Mouse (Mus musculus) kidney, embryonic 15.5 days (tissue): ENCODE results near the gene Midn. TPM values are rescaled to one million over a fixed set of nuclear protein-coding genes. Genes with fewer than 3 reads are reported as not detected.
A peak's percentile ranks its signal among the peaks of the same experiment; 100 is the strongest.

Experiments used
- ATAC-seq: fragments of 200-750 bp; cut with Nextera tagmentation; replicated peaks from 2 replicates; pipeline ENCODE4 v1.8.0; 2017; ENCODE audit warnings: moderate TSS enrichment; ENCODE audit not compliant: low FRiP score
- H3K27ac ChIP-seq: fragments of 300-500 bp; sonication (generic); 2 replicates; pipeline ENCODE4 v1.5.1; 2015; ENCODE audit warnings: mild to moderate bottlenecking, inconsistent platforms
- H3K27me3 ChIP-seq: fragments of 300-500 bp; sonication (generic); 2 replicates; pipeline ENCODE4 v1.6.1; 2015; ENCODE audit warnings: inconsistent platforms
- H3K36me3 ChIP-seq: fragments of 300-500 bp; sonication (generic); 2 replicates; pipeline ENCODE4 v1.6.1; 2015; ENCODE audit warnings: inconsistent platforms
- H3K4me1 ChIP-seq: fragments of 300-500 bp; sonication (generic); 2 replicates; pipeline ENCODE4 v1.6.1; 2015; ENCODE audit warnings: inconsistent platforms
- H3K4me2 ChIP-seq: fragments of 300-500 bp; sonication (generic); 2 replicates; pipeline ENCODE4 v1.6.1; 2015; ENCODE audit warnings: moderate library complexity, mild to moderate bottlenecking, inconsistent platforms
- H3K4me3 ChIP-seq: fragments of 300-500 bp; sonication (generic); replicated peaks from 2 replicates; pipeline ENCODE4 v1.5.1; 2015; ENCODE audit warnings: mild to moderate bottlenecking, inconsistent platforms
- H3K9ac ChIP-seq: fragments of 300-500 bp; sonication (generic); 2 replicates; pipeline ENCODE4 v1.6.1; 2015; ENCODE audit warnings: mild to moderate bottlenecking, inconsistent platforms
- H3K9me3 ChIP-seq: fragments of 300-500 bp; sonication (generic); replicated peaks from 2 replicates; pipeline ENCODE4 v1.6.1; 2016; ENCODE audit warnings: inconsistent platforms
- WGBS: fragments of 180-500 bp; shearing (Covaris S2); methylation state at CpG from one replicate; pipeline ENCODE4 v1.1.7; 2015; ENCODE audit warnings: mixed read lengths; 5-methylcytosine and 5-hydroxymethylcytosine counted together
- polyA plus RNA-seq: library from polyadenylated mRNA; unstranded; fragments of >200 nt; fragmentation: Nextera tagmentation; extraction: Ambion mirVana; gene quantifications from 2 replicates; pipeline ENCODE4 v1.2.1, GENCODE M21; 2015

The Midn gene
- polyA plus RNA-seq, 1 experiment from 2014 or later, result 18.8 TPM

DNA sequence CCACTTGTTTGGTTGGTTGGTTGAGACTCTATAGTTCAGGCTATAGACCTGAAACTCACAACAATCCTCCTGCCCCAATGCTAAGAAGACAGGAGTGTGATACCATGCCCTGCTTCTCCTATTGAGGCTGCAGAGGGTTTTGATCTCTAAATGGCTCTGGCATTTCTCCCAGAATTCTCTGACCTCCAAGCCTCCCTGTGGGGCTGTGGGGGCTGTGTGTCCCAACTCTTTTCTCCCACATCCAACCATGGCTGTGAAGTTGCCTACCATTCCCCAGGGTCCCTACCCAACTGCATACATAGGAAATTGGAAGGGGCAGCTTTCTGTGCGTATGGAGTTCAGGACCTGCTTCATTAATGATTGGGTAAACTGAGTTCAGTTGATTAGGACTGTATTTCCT, 48.1 kb downstream of the Midn start:
- peaks cover 33% of the 10 kb centered on the region for H3K27me3 ChIP-seq
- H3K27ac ChIP-seq, result no peak overlapping the region
- H3K4me2 ChIP-seq, result no peak overlapping the region
- no peaks in the 10 kb centered on the region for H3K36me3 ChIP-seq
- H3K9me3 ChIP-seq, result no peaks in the 10 kb centered on the region
- H3K4me1 ChIP-seq, result peaks cover 22% of the 10 kb centered on the region
- no peak overlapping the region for H3K9ac ChIP-seq
- no peak overlapping the region for H3K4me3 ChIP-seq
- WGBS, result 93% methylated on average over 1 of the region's 1 CpGs
- ATAC-seq, result no peak

DNA sequence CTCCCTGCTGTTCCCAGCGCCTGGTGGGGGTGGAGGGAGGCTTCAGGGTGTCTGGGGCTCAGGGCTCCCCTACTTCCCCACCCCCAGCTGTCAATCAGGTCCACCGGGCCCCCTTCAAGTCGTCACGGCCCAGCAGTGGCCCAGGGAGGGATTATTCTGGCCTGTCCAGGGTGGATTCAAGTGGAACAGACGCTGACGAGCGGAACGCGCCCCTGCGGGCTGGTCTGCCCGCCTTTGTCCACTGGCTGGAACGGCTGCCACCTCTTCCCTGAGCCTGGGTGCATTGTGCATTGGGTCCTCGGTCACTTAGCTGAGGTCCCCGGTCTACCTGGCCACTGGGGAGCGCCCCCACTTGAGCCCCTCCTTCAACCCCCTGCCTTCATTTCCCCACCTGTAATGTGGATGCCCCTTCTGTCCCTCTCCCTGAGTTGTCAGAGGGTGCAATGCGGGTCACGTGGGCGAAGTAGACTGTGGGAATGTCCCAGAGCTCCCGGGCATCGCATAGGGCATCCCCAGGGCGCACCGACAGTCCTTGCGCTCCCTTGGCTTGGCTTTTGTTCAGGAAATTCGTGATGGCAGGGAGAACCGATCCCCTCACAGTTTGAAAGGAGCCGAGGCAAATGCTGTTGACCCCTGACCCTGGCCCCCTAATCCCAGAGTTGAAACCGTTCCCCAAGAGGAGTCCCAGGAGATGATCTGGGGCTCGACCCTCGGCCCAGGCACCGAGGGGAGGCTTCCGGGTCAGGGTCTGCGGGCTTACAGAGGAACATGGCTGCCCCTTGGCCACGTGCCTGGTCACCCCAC, 48.9 kb downstream of the Midn start:
- peak; percentile 20; the same call in 1 of the 2 replicates for ATAC-seq
- peaks cover 22% of the 10 kb centered on the region for H3K4me1 ChIP-seq

DNA sequence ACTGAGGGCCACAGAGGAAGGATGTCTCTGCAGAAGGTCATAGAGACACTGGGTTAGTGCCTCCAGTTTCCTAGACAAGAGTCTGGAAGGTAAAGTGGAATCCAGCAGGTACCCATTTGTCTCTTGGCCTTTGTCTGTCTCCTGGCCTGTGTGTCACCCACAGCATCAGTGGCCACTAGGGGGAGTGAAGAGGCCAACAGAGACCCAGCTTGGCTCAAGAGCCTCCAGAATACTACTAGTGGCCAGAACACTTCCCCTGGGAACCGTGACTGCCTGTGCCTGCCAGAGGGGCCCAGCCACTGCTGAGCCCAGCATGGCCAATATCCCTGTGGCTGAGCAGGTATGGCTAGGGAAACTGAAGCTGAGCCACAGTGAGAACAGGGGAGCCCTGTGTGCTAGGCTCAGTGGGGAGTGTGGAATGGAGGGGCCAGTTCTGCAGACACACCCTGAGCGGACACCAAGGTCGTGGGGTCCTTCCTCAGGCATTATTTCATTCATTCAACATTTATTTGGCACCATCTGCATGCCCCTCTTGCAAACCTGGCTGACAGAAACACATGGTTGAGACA, 51.5 kb downstream of the Midn start:
- Histone ChIP-seq H3K27me3 (0 out of 2 replicates have a peak, but pooled peaks cover 5% of the 10 kb centered on the region), H3K27ac (no peak overlapping the region), H3K9me3 (no peaks in the 10 kb centered on the region), H3K4me2 (no peak overlapping the region), H3K4me3 (no peak overlapping the region), H3K36me3 (no peaks in the 10 kb centered on the region), H3K4me1 (peaks cover 24% of the 10 kb centered on the region), H3K9ac (no peak overlapping the region)
- peak; percentile 72 for ATAC-seq
- WGBS, result 49% methylated on average over 3 of the region's 3 CpGs

More for the DNA sequence above, 48.9 kb downstream of the Midn start:
- Histone ChIP-seq H3K4me2 (no peak overlapping the region), H3K9me3 (no peaks in the 10 kb centered on the region), H3K4me3 (no peak overlapping the region), H3K27ac (no peak overlapping the region), H3K9ac (no peak overlapping the region), H3K27me3 (peaks cover 26% of the 10 kb centered on the region), H3K36me3 (no peaks in the 10 kb centered on the region)
- WGBS, result 61% methylated on average over 33 of the region's 33 CpGs

DNA sequence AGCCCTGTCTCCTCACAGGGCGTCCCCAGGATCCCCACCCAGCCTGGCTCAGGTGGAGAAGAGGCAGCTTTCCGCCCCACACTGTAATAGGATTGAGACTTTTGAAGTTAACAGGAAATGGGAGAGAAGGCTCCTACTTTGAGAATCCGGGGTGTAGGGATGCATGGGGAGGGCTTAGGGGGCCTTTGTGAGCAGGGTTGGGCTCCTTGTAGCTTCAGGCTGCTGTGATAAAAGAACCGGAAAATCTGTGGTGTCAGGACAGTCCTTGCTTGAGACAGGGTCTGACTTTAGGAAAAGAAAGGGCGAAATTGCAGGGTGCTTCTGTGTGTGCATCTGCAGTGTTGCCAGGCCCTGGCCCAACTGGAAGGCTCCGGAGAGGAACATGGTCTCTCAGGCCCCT, 52.4 kb downstream of the Midn start:
- Histone ChIP-seq H3K4me3 (no peak overlapping the region), H3K9ac (no peak overlapping the region), H3K4me1 (peaks cover 24% of the 10 kb centered on the region), H3K27me3 (no peaks in the 10 kb centered on the region), H3K36me3 (no peaks in the 10 kb centered on the region), H3K4me2 (no peak overlapping the region), H3K27ac (no peak overlapping the region), H3K9me3 (no peaks in the 10 kb centered on the region)
- ATAC-seq, result no peak
- 83% methylated on average over 6 of the region's 6 CpGs for WGBS

GRCm38 (mm10) chr10:80204055-80204454, 56.0 kb downstream of the Midn start:
- Histone ChIP-seq H3K27me3 (peaks cover 17% of the 10 kb centered on the region), H3K4me3 (no peak overlapping the region), H3K4me1 (peaks cover 13% of the 10 kb centered on the region), H3K4me2 (no peak overlapping the region), H3K27ac (no peak overlapping the region), H3K36me3 (no peaks in the 10 kb centered on the region), H3K9ac (no peak overlapping the region), H3K9me3 (no peaks in the 10 kb centered on the region)
- 27% methylated on average over 7 of the region's 7 CpGs for WGBS
- ATAC-seq, result no peak

DNA sequence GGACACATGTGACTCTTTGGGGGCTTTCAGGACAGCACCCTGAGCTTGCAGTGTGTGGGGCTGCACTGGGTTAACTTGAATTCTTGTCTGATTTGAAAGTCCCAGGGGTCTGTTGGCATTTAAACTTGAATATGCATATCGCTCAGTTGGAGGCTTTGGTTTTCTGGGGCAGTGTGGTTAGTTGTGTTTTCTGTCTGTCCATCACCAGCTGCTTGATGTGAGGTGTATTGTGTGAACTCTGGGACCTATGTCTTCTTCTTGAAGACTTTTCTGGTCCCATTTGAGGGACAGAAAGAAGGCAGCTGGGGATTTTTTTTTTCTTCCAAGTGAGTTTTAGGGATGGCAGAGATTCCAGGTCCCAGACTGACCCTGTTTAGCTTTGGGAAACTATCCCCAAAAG, 59.1 kb downstream of the Midn start:
- Histone ChIP-seq H3K9me3 (no peaks in the 10 kb centered on the region), H3K27ac (no peak overlapping the region)

GRCm38 (mm10) chr10:80207676-80208075, 59.6 kb downstream of the Midn start:
- peaks cover 22% of the 10 kb centered on the region for H3K27me3 ChIP-seq
- H3K9me3 ChIP-seq, result no peaks in the 10 kb centered on the region
- no peak overlapping the region for H3K9ac ChIP-seq
- no peak for ATAC-seq
- peaks cover 13% of the 10 kb centered on the region for H3K4me1 ChIP-seq
- H3K27ac ChIP-seq, result no peak overlapping the region
- H3K36me3 ChIP-seq, result no peaks in the 10 kb centered on the region
- H3K4me2 ChIP-seq, result no peak overlapping the region
- no peak overlapping the region for H3K4me3 ChIP-seq
- 71% methylated on average over 10 of the region's 10 CpGs for WGBS

More for the DNA sequence above, 59.1 kb downstream of the Midn start:
- no peak for ATAC-seq
- WGBS, result 89% methylated on average over 1 of the region's 1 CpGs
- H3K4me2 ChIP-seq, result no peak overlapping the region
- no peak overlapping the region for H3K4me3 ChIP-seq
- no peak overlapping the region for H3K9ac ChIP-seq
- peaks cover 22% of the 10 kb centered on the region for H3K27me3 ChIP-seq
- H3K4me1 ChIP-seq, result peaks cover 13% of the 10 kb centered on the region
- H3K36me3 ChIP-seq, result no peaks in the 10 kb centered on the region

Other genes with a start within 250 kb of the Midn start
- gene Med16, start 239.3 kb upstream of the Midn start, polyA plus RNA-seq, result 59.6 and 70.7 TPM in 2 replicates
- 0.96 and 14.1 TPM in 2 replicates for gene Gm26602, start 237.4 kb upstream of the Midn start, polyA plus RNA-seq
- gene Kiss1r, start 231.3 kb upstream of the Midn start, polyA plus RNA-seq, result 0.71 and 1.2 TPM in 2 replicates
- 142 and 155 TPM in 2 replicates for gene R3hdm4, start 227.1 kb upstream of the Midn start, polyA plus RNA-seq
- 7.3 and 7.4 TPM in 2 replicates for gene Arid3a, start 221.2 kb upstream of the Midn start, polyA plus RNA-seq
- 115 TPM in 2 replicates for gene Wdr18, start 188.1 kb upstream of the Midn start, polyA plus RNA-seq
- 0.31 and 0.39 TPM in 2 replicates for gene Grin3b, start 177.6 kb upstream of the Midn start, polyA plus RNA-seq
- gene Tmem259, start 163.9 kb upstream of the Midn start, polyA plus RNA-seq, result 15.7 and 17.5 TPM in 2 replicates
- 253 and 292 TPM in 2 replicates for gene Cnn2, start 159.7 kb upstream of the Midn start, polyA plus RNA-seq
- gene Abca7, start 151.8 kb upstream of the Midn start, polyA plus RNA-seq, result 3.9 and 4.5 TPM in 2 replicates
- gene Arhgap45, start 131.6 kb upstream of the Midn start, polyA plus RNA-seq, result 8.7 and 10.0 TPM in 2 replicates
- 235 and 243 TPM in 2 replicates for gene Polr2e, start 108.5 kb upstream of the Midn start, polyA plus RNA-seq
- gene Gpx4, start 101.1 kb upstream of the Midn start, polyA plus RNA-seq, result 581 and 603 TPM in 2 replicates
- 14.4 and 16.2 TPM in 2 replicates for gene Sbno2, start 42.7 kb upstream of the Midn start, polyA plus RNA-seq
- gene Stk11, start 32.5 kb upstream of the Midn start, polyA plus RNA-seq, result 15.0 and 22.4 TPM in 2 replicates
- gene Atp5d, start 9.6 kb upstream of the Midn start, polyA plus RNA-seq, result 594 and 612 TPM in 2 replicates
- gene Cbarp, start 7.4 kb upstream of the Midn start, polyA plus RNA-seq, result 5.7 and 6.1 TPM in 2 replicates
- 95.1 and 111 TPM in 2 replicates for gene Cirbp, start 17.7 kb downstream of the Midn start, polyA plus RNA-seq
- 11.2 and 13.2 TPM in 2 replicates for gene 1600002K03Rik, start 24.7 kb downstream of the Midn start, polyA plus RNA-seq
- gene Efna2, start 31.2 kb downstream of the Midn start, polyA plus RNA-seq, result 15.4 and 17.0 TPM in 2 replicates
- 74.8 and 75.5 TPM in 2 replicates for gene Mum1, start 78.2 kb downstream of the Midn start, polyA plus RNA-seq
- gene Ndufs7, start 100.8 kb downstream of the Midn start, polyA plus RNA-seq, result 376 and 387 TPM in 2 replicates
- gene Gamt, start 112.7 kb downstream of the Midn start, polyA plus RNA-seq, result 34.2 and 37.0 TPM in 2 replicates
- gene Dazap1, start 113.2 kb downstream of the Midn start, polyA plus RNA-seq, result 56.3 and 58.5 TPM in 2 replicates
- 1,002 and 1,019 TPM in 2 replicates for gene Rps15, start 144.2 kb downstream of the Midn start, polyA plus RNA-seq
- gene Apc2, start 147.7 kb downstream of the Midn start, polyA plus RNA-seq, result 1.6 and 2.4 TPM in 2 replicates
- gene 2310011J03Rik, start 172.3 kb downstream of the Midn start, polyA plus RNA-seq, result 49.5 and 52.7 TPM in 2 replicates
- 5.8 and 9.1 TPM in 2 replicates for gene Pcsk4, start 181.2 kb downstream of the Midn start, polyA plus RNA-seq
- gene Reep6, start 181.7 kb downstream of the Midn start, polyA plus RNA-seq, result 8.4 and 10.5 TPM in 2 replicates
- 3.6 and 5.2 TPM in 2 replicates for gene Adamtsl5, start 200.1 kb downstream of the Midn start, polyA plus RNA-seq
- 0.67 and 0.70 TPM in 2 replicates for gene Plk5, start 208.2 kb downstream of the Midn start, polyA plus RNA-seq
- 7.1 and 8.4 TPM in 2 replicates for gene Mex3d, start 239.4 kb downstream of the Midn start, polyA plus RNA-seq